Comparison of ENCODE assay signal across 8 mouse cellular contexts in the genomic region with DNA sequence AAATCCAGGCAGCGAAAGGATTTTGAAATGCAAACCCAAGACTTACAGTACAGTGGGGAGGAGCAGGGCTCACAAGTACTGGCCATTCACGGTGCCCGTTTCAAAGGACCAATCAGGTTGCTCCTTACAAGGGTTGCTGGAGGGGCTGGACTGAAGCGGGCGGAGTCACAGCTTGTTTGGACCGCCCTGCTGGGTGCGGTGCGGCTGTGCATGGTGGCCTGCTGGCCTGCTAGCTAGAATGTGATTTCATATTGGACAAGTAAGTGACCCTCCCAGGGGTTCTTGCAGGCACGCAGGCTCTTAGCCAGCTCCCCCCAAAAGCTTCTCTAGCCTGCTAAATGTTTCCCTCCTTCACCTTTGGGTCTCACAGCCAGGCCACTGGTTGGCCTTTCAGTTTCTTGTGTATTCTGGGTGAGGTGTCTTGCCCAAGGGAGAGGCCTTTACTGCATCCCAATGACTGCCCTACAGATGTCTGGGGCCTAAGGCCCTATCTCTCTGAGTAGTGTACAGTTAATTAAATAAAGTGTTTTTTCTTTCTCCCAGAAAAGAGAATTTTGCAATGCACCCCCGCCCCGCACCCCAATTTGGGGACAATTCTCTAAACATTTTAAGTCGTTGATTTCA. TPM values are rescaled to one million over a fixed set of nuclear protein-coding genes. Genes with fewer than 3 reads are reported as not detected.
DNase-seq lines count a peak whose midpoint lies in the region; ATAC-seq lines count a peak whose summit lies in the region.

Fggy (plus strand) TSS at position 175 of the 624 bp plus-strand sequence.

- no peaks in the 10 kb centered on the region for H3K36me3 ChIP-seq in intestine, embryonic 14.5 days (ENCODE audit: control insufficient read depth, insufficient read depth, low read length)

- peak within 1 kb of the TSS; percentile 82 for H3K27ac ChIP-seq in intestine, embryonic 14.5 days (ENCODE audit: low read depth)

- peak within 1 kb of the TSS; percentile 52 for H3K4me2 ChIP-seq in intestine, embryonic 14.5 days (ENCODE audit: low read length)

- peak within 1 kb of the TSS; percentile 34 for H3K9ac ChIP-seq in intestine, embryonic 14.5 days (ENCODE audit: low read length)

- intact Hi-C loops in gastrocnemius, postnatal 36 days (cut with DNase I): no loop called here
- intact Hi-C loops in left cerebral cortex, postnatal 10 days (cut with DNase I): loop anchor here (5.0 kb wide), 2 partner anchors 305 to 505 kb away; partner anchors contain the start of gene Jun

- DNase-seq in adrenal gland, postnatal 10 days: peak; percentile 99
- DNase-seq in embryo, embryonic 9.5 days (ENCODE audit: extremely low spot score): peak; percentile 96
- DNase-seq in gastrocnemius, postnatal 36 days: peak; percentile 96
- peak; percentile 98 for DNase-seq in intestine, embryonic 14.5 days (ENCODE audit: low spot score)
- DNase-seq in left cerebral cortex, postnatal 10 days (ENCODE audit: extremely low spot score in 1 of 2, low spot score in 2 of 2): peak; percentile 96 to 97
- DNase-seq in right cerebral cortex, postnatal 10 days (ENCODE audit: low spot score in 2 of 2): peak; percentile 98
- DNase-seq in urinary bladder, postnatal 14 days (ENCODE audit: low spot score): peak; percentile 98

- 22% methylated on average over 12 of the region's 12 CpGs for WGBS in intestine, embryonic 14.5 days

- H3K4me1 ChIP-seq in intestine, embryonic 14.5 days (replicated peaks; ENCODE audit: control insufficient read depth, insufficient read depth, low read length): peaks cover 18% of the 10 kb centered on the region

- ATAC-seq in intestine, embryonic 14.5 days (replicated peaks; ENCODE audit: low FRiP score, low TSS enrichment, low read depth): peak; percentile 99
- peak; percentile 100 for ATAC-seq in megakaryocyte progenitor cell, adult 5-6 weeks (replicated peaks; ENCODE audit: poor library complexity)

- no peaks in the 10 kb centered on the region for H3K9me3 ChIP-seq in intestine, embryonic 14.5 days (ENCODE audit: control insufficient read depth, low read length)

- peak within 1 kb of the TSS; percentile 25 for H3K4me3 ChIP-seq in intestine, embryonic 14.5 days (ENCODE audit: low read depth, low read length)

- no peaks in the 10 kb centered on the region for H3K27me3 ChIP-seq in intestine, embryonic 14.5 days (replicated peaks; ENCODE audit: control insufficient read depth, insufficient read depth, low read length)

RNA-seq across cellular contexts. Expression of gene Fggy, which starts in this region (rescaled TPM):
- total RNA-seq in adrenal gland, postnatal 10 days (2021): 10 to 100 TPM; 44.1 to 57.7 TPM
- 1 to 10 TPM; 7.6 to 8.2 TPM for total RNA-seq in gastrocnemius, postnatal 36 days (2021)
- 10.9 and 14.2 TPM in 2 replicates for polyA plus RNA-seq in intestine, embryonic 14.5 days (2014; fragmentation: Nextera tagmentation; extraction: Ambion mirVana)
- 10 to 100 TPM; 11.1 to 20.4 TPM for total RNA-seq in left cerebral cortex, postnatal 10 days (2021)
- 7.3 and 9.5 TPM in 2 replicates for total RNA-seq in megakaryocyte progenitor cell, adult 5-6 weeks (2015)
- total RNA-seq in megakaryocyte progenitor cell, adult 5-6 weeks (2017): 8.3 and 10.1 TPM in 2 replicates

Comparison
In these comparisons a context has a peak if more than half of its experiments do, and no peak if none do; other contexts are left out.
1. Peak in every context shown above with its lines: DNase-seq, ATAC-seq, H3K4me3 ChIP-seq and H3K27ac ChIP-seq.